Mouse (Mus musculus) thymus, adult 2 months (tissue): ENCODE data around the gene Nenf.

ENCODE experiments used
- CTCF ChIP-seq: fragments of 200-500 bp; IDR thresholded peaks from 2 replicates; pipeline ENCODE4 v1.5.1; 2012; ENCODE audit warnings: mild to moderate bottlenecking, control low read depth, low read length, moderate library complexity, borderline replicate concordance; ENCODE audit not compliant: control insufficient read depth, poor library complexity, insufficient read depth; ENCODE audit errors: extremely low read depth
- POLR2A ChIP-seq: fragments of 200-500 bp; IDR thresholded peaks from 2 replicates; pipeline ENCODE4 v1.6.1; 2012; ENCODE audit warnings: mild to moderate bottlenecking, low read length, control low read depth, moderate library complexity; ENCODE audit not compliant: control insufficient read depth, poor library complexity, insufficient read depth; ENCODE audit errors: extremely low read depth

DNA sequence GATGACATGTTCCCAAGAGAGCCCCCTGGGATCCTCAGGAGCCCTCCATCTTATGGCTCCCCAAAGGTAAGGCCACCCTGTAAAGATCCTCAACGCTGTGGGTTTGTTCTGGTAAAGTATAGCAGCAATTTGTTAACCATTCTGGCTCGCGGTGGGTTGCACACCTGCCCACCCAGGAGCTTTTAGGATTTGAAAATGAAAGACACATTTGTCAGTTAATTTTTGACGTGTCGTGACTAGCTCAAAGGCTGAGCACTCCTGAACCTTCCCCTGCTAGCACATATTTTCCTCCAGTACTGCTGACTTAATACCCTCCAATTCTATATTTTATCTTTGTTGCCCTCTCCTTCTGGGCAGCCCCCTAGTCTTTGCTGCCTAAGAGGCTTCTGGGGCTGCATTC is 50.8 kb downstream of the Nenf start:
- TF ChIP-seq CTCF (no peak), POLR2A (no peak)
